Mouse (Mus musculus) testis, adult 2 months (tissue): Measurements from ENCODE around the gene Klc1.

Experiments used
- CTCF ChIP-seq: fragments of 200-500 bp; IDR thresholded peaks from 2 replicates; pipeline ENCODE4 v1.5.1; 2012; ENCODE audit warnings: low read depth, mild to moderate bottlenecking, inconsistent platforms, low read length, moderate library complexity; ENCODE audit not compliant: control insufficient read depth, insufficient read depth, insufficient replicate concordance
- POLR2A ChIP-seq: fragments of 200-500 bp; IDR thresholded peaks from 2 replicates; pipeline ENCODE4 v1.6.1; 2012; ENCODE audit warnings: low read depth, mild to moderate bottlenecking, inconsistent platforms, low read length, moderate library complexity; ENCODE audit not compliant: control insufficient read depth

GRCm38 (mm10) chr12:111741338-111741737 is 17.3 kb upstream of the Klc1 start:
- no peak for TF ChIP-seq POLR2A
- TF ChIP-seq CTCF = no peak
